Mouse (Mus musculus) left cerebral cortex, postnatal 36 days (tissue): Measurements from ENCODE around the gene Shroom2. TPM values are rescaled to one million over a fixed set of nuclear protein-coding genes. Genes with fewer than 3 reads are reported as not detected.

ENCODE experiments used
- DNase-seq, 2 experiments: peaks; one replicate each; pipeline ENCODE4 v3.0.0; 2021 to 2022; ENCODE audit warnings: low spot score in 2 of 2, mixed read lengths in 1 of 2
- intact Hi-C: fragments of 180-260 bp; cut with DNase I; formaldehyde crosslinking; loops from one replicate; pipeline ENCODE4 v1.15.1; 2025
- total RNA-seq, 2 experiments: library from RNA; stranded (reverse); gene quantifications; 2 replicates each; pipeline ENCODE4 v1.2.3; 2021

Shroom2 gene
- total RNA-seq, 2 experiments from 2014 or later, result 113 to 115 TPM

DNA sequence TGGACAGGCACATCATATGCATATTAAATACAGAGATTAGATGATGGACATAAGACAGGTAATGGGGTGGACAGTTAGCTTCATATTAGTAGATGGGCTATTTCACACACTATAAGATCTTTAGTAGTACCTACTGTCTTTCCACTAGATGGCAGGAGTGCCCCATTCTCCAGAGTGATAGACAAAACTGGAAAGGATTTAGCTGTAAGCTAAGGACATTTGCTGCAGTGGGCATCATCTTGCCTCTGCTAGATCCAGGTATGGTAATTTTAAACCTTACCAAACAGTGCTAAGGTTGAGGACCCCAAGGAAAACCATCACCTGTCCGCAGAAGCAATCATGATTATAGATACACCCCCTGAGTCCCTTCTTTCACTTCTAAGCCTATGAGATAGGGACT, 150.8 kb downstream of the Shroom2 start:
- no peak for DNase-seq
- intact Hi-C loops, result loop anchor here (5.0 kb wide), 1 partner anchor 59 kb away; no protein-coding TSS in a partner anchor

DNA sequence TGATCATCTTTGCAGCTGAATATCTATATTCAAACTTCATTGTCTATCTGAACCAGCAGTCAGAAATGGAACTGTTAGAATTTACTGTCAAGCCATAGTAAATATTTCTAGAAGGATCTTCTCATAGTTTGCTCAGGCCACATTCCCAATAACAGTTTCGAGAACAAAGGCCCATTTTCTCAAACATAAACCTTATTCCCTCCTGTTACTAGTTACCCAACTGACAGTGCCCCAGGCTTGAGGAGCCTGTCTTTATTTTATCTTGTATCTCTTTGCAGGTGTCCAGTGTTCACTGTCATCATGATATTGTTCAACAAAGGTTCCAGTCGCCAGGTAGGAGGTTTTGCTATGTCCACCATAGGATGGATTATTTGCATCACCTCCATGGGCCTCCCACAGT, 206.2 kb downstream of the Shroom2 start, which contains the start of gene Cldn34a:
Gene Cldn34a, plus strand, starts transcription at position 301 of the 400 bp plus-strand sequence.
- no peak for DNase-seq
- intact Hi-C loops, result no loop called here

Other genes starting within 250 kb of the Shroom2 start
- not detected for gene Cldn34a, start 206.1 kb downstream of the Shroom2 start, total RNA-seq
- under 1 TPM in 1 of 2 experiments, not detected in 1; 0.47 TPM for gene Gpr143, start 12.5 kb upstream of the Shroom2 start, total RNA-seq
- 1 to 10 TPM; 1.6 to 2.1 TPM for gene Usp51, start 237.0 kb upstream of the Shroom2 start, total RNA-seq